Mouse (Mus musculus): ENCODE data around the gene Lhfpl2. TPM values are rescaled to one million over a fixed set of nuclear protein-coding genes. Genes with fewer than 3 reads are reported as not detected.

Gene Lhfpl2
- total and polyA plus RNA-seq, 3 experiments, result not detected

- H3K79me2 ChIP-seq (replicated peaks; ENCODE audit: control insufficient read depth, extremely low read depth, insufficient read depth, poor library complexity, severe bottlenecking), result no peaks in the 10 kb centered on the region
- no peak overlapping the region for H3K27ac ChIP-seq (ENCODE audit: insufficient read depth, low read depth)
- H3K4me3 ChIP-seq (replicated peaks in 1 of 3; ENCODE audit: low read depth in 2 of 3, low read length in 2 of 3, poor library complexity in 1 of 3), result no peak overlapping the region
- no peaks in the 10 kb centered on the region for H3K9me3 ChIP-seq (replicated peaks; ENCODE audit: low read length)
- H3K4me2 ChIP-seq (ENCODE audit: insufficient read depth, low read depth, poor library complexity, severe bottlenecking), result no peak overlapping the region
- in situ Hi-C loops (cut with MboI; ENCODE audit: low pct_ligation_motif_present, low pct_unique_long_range_greater_than_20kb, low sequenced_read_pairs), result no loop called here
- no peaks in the 10 kb centered on the region for H3K36me3 ChIP-seq (replicated peaks in 1 of 2; ENCODE audit: control insufficient read depth in 1 of 2, insufficient read depth in 1 of 2, low read length in 1 of 2)
- no peak for DNase-seq (ENCODE audit: extremely low read depth)
- dilution Hi-C loops (cut with MboI; ENCODE audit: extremely low pct_ligation_motif_present, extremely low pct_unique_long_range_greater_than_20kb, low sequenced_read_pairs), result no loop called here
- no peak overlapping the region for H3K9ac ChIP-seq (ENCODE audit: insufficient read depth, low read depth)
- H3K27me3 ChIP-seq (replicated peaks), result no peaks in the 10 kb centered on the region
- TF ChIP-seq TBP (conservative IDR thresholded peaks at IDR 0.05; ENCODE audit: low read depth, low read length) (no peak), MAX (IDR thresholded peaks at IDR 0.05; ENCODE audit: low read length) (no peak), NRF1 (IDR thresholded peaks at IDR 0.05; ENCODE audit: low read depth, low read length) (no peak), IRF4 (IDR thresholded peaks at IDR 0.05; ENCODE audit: low read depth, low read length) (no peak), SIN3A (IDR thresholded peaks at IDR 0.05; ENCODE audit: low read length) (no peak), ETS1 (conservative IDR thresholded peaks at IDR 0.05; ENCODE audit: low read depth, low read length) (no peak), JUN (IDR thresholded peaks at IDR 0.05; ENCODE audit: insufficient read depth, low read depth, low read length) (no peak), ZMIZ1 (IDR thresholded peaks at IDR 0.05; ENCODE audit: low read depth, low read length) (no peak), GABPA (IDR thresholded peaks at IDR 0.05; ENCODE audit: insufficient replicate concordance, low read depth, low read length) (no peak), ZNF384 (IDR thresholded peaks at IDR 0.05; ENCODE audit: low read depth, low read length) (no peak), MXI1 (IDR thresholded peaks at IDR 0.05; ENCODE audit: low read depth, low read length) (no peak), MAZ (IDR thresholded peaks at IDR 0.05; ENCODE audit: low read depth, low read length) (no peak)
- H3K4me1 ChIP-seq (ENCODE audit: control insufficient read depth in 1 of 2, insufficient read depth in 2 of 2), result peaks cover 3 to 13% of the 10 kb centered on the region in 2 experiments; a peak in 2 of 4 replicates
Observed at GRCm38 (mm10) chr13:94101020-94101571, 43.5 kb downstream of the Lhfpl2 start.

GRCm38 (mm10) chr13:94104866-94105475 lies 47.4 kb downstream of the Lhfpl2 start:
- in situ Hi-C loops (cut with MboI; ENCODE audit: low pct_ligation_motif_present, low pct_unique_long_range_greater_than_20kb, low sequenced_read_pairs), result no loop called here
- H3K9me3 ChIP-seq (replicated peaks; ENCODE audit: low read length), result no peaks in the 10 kb centered on the region
- H3K4me2 ChIP-seq (ENCODE audit: insufficient read depth, low read depth, poor library complexity, severe bottlenecking), result no peak overlapping the region
- H3K4me1 ChIP-seq (ENCODE audit: control insufficient read depth in 1 of 2, insufficient read depth in 2 of 2), result no peaks in the 10 kb centered on the region
- H3K27me3 ChIP-seq (replicated peaks), result no peaks in the 10 kb centered on the region
- no peak for DNase-seq (ENCODE audit: extremely low read depth)
- TF ChIP-seq SIN3A (IDR thresholded peaks at IDR 0.05; ENCODE audit: low read length) (no peak), EP300 (IDR thresholded peaks at IDR 0.05; ENCODE audit: low read length) (no peak), MXI1 (IDR thresholded peaks at IDR 0.05; ENCODE audit: low read depth, low read length) (no peak), TCF12 (IDR thresholded peaks at IDR 0.05; ENCODE audit: low read depth, low read length) (no peak), PAX5 (IDR thresholded peaks at IDR 0.05; ENCODE audit: low read length) (no peak), IRF4 (IDR thresholded peaks at IDR 0.05; ENCODE audit: low read depth, low read length) (no peak), MAZ (IDR thresholded peaks at IDR 0.05; ENCODE audit: low read depth, low read length) (no peak), E2F4 (IDR thresholded peaks at IDR 0.05; ENCODE audit: insufficient replicate concordance, low read depth, low read length) (no peak), SMC3 (IDR thresholded peaks at IDR 0.05; ENCODE audit: low read depth, low read length) (no peak), TBP (conservative IDR thresholded peaks at IDR 0.05; ENCODE audit: low read depth, low read length) (no peak)
- dilution Hi-C loops (cut with MboI; ENCODE audit: extremely low pct_ligation_motif_present, extremely low pct_unique_long_range_greater_than_20kb, low sequenced_read_pairs), result no loop called here
- no peak overlapping the region for H3K9ac ChIP-seq (ENCODE audit: insufficient read depth, low read depth)
- no peaks in the 10 kb centered on the region for H3K79me2 ChIP-seq (replicated peaks; ENCODE audit: control insufficient read depth, extremely low read depth, insufficient read depth, poor library complexity, severe bottlenecking)
- no peak overlapping the region for H3K4me3 ChIP-seq (replicated peaks in 1 of 3; ENCODE audit: low read depth in 2 of 3, low read length in 2 of 3, poor library complexity in 1 of 3)
- H3K36me3 ChIP-seq (replicated peaks in 1 of 2; ENCODE audit: control insufficient read depth in 1 of 2, insufficient read depth in 1 of 2, low read length in 1 of 2), result no peaks in the 10 kb centered on the region
- no peak overlapping the region for H3K27ac ChIP-seq (ENCODE audit: insufficient read depth, low read depth)
